ENCODE assay signal across 17 mouse cellular contexts in the genomic region with DNA sequence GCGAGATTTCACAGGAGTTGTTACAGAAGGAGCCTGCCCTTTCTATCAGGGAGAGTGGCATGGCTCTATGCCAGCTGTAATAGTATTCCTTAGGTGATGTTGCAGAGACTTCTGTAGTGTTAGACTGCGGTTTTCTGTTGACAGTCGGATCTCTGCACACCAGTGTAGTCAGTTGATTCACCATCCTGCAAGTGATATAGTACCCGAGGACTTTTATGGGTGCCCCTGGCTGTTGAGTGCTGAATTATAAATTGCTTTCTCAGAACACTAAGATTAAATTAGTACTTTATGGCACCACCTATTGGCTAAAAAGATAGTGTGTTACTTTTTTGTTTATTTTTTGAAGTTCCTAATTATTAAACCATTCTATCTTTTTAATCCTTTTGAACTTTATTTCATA.
DNase-seq lines count a peak whose midpoint lies in the region; ATAC-seq and TF ChIP-seq lines count a peak whose summit lies in the region.
"Had no signal": no experiment of that assay in that cellular context is flagged by ENCODE, and none has a peak within 500 bp of the region (broad histone marks: within the 10 kb centered on the region; RNA-seq: fewer than 3 reads in every experiment).

No protein-coding gene starts in this region.

- no peak overlapping the region for H3K4me3 ChIP-seq in heart, embryonic 10.5 days
- H3K4me3 ChIP-seq in kidney, postnatal 0 days (replicated peaks; ENCODE audit: low read depth, low read length), result no peak overlapping the region
- H3K4me3 ChIP-seq: forebrain, embryonic 12.5 days; limb, embryonic 12.5 days; midbrain, embryonic 12.5 days had no signal

- DNase-seq in adrenal gland, postnatal 10 days, result peak; percentile 14
- DNase-seq in adrenal gland, postnatal 4 days (ENCODE audit: low spot score in 2 of 2), result no peak
- peak; percentile 27 for DNase-seq in heart, adult 11 months
- DNase-seq in heart, embryonic 10.5 days (ENCODE audit: low spot score), result no peak
- DNase-seq in kidney, postnatal 0 days (ENCODE audit: low spot score), result peak; percentile 40
- no peak for DNase-seq in kidney, adult 11 months
- DNase-seq in 416B (ENCODE audit: low read depth), result peak; percentile 51
- DNase-seq: cerebellum, adult 9-10 months; embryo, embryonic 11 days; heart, postnatal 36 days; kidney, postnatal 10 days; lung, postnatal 36 days; right cerebral cortex, postnatal 14 days had no signal

- H3K9ac ChIP-seq in kidney, postnatal 0 days (ENCODE audit: low read depth, low read length), result no peak overlapping the region
- H3K9ac ChIP-seq: forebrain, embryonic 12.5 days; limb, embryonic 12.5 days; midbrain, embryonic 12.5 days had no signal

- H3K27ac ChIP-seq in heart, embryonic 10.5 days, result no peak overlapping the region
- no peak overlapping the region for H3K27ac ChIP-seq in kidney, postnatal 0 days
- H3K27ac ChIP-seq: forebrain, embryonic 12.5 days; limb, embryonic 12.5 days; midbrain, embryonic 12.5 days had no signal

- no peaks in the 10 kb centered on the region for H3K4me1 ChIP-seq in heart, embryonic 10.5 days
- H3K4me1 ChIP-seq in kidney, postnatal 0 days (replicated peaks; ENCODE audit: insufficient read depth, low read length), result no peaks in the 10 kb centered on the region
- H3K4me1 ChIP-seq: forebrain, embryonic 12.5 days; limb, embryonic 12.5 days had no signal

- 76% methylated on average over 4 of the region's 4 CpGs for WGBS in heart, embryonic 10.5 days
- 53% methylated on average over 4 of the region's 4 CpGs for WGBS in kidney, postnatal 0 days

- no peaks in the 10 kb centered on the region; the same call in 1 of the 2 replicates for H3K36me3 ChIP-seq in heart, embryonic 10.5 days
- H3K36me3 ChIP-seq in kidney, postnatal 0 days (ENCODE audit: insufficient read depth, low read length), result no peaks in the 10 kb centered on the region
- H3K36me3 ChIP-seq: midbrain, embryonic 12.5 days had no signal

- no peak overlapping the region for H3K4me2 ChIP-seq in kidney, postnatal 0 days (ENCODE audit: low read length)
- H3K4me2 ChIP-seq: forebrain, embryonic 12.5 days; limb, embryonic 12.5 days; midbrain, embryonic 12.5 days had no signal

- no peak for ATAC-seq in kidney, postnatal 0 days (replicated peaks; ENCODE audit: low FRiP score, low read depth)
- no peak for ATAC-seq in megakaryocyte, adult 5-6 weeks (ENCODE audit: poor library complexity, severe bottlenecking)

- no peaks in the 10 kb centered on the region for H3K27me3 ChIP-seq in heart, embryonic 10.5 days (ENCODE audit: insufficient read depth, poor library complexity, severe bottlenecking)
- no peaks in the 10 kb centered on the region for H3K27me3 ChIP-seq in kidney, postnatal 0 days (ENCODE audit: insufficient read depth, low read length)
- H3K27me3 ChIP-seq: forebrain, embryonic 12.5 days; limb, embryonic 12.5 days; midbrain, embryonic 12.5 days had no signal

- TF ChIP-seq CTCF in kidney, postnatal 0 days (IDR thresholded peaks at IDR 0.05; ENCODE audit: low read depth), result peak; percentile 46

- H3K9me3 ChIP-seq in heart, embryonic 10.5 days, result no peaks in the 10 kb centered on the region
- H3K9me3 ChIP-seq in kidney, postnatal 0 days (replicated peaks; ENCODE audit: low read length), result no peaks in the 10 kb centered on the region
- H3K9me3 ChIP-seq: forebrain, embryonic 12.5 days; limb, embryonic 12.5 days; midbrain, embryonic 12.5 days had no signal

Comparison
In these comparisons a context has a peak if more than half of its experiments do, and no peak if none do; other contexts are left out.
1. DNase-seq: peak in adrenal gland, postnatal 10 days (single experiment), heart, adult 11 months (single experiment), kidney, postnatal 0 days (single experiment) and 416B (single experiment); none in adrenal gland, postnatal 4 days (0 of 2), heart, embryonic 10.5 days (single experiment) and kidney, adult 11 months (single experiment).